Mouse (Mus musculus) stomach, postnatal 0 days (tissue): ENCODE results near the gene Otx1. TPM values are rescaled to one million over a fixed set of nuclear protein-coding genes. Genes with fewer than 3 reads are reported as not detected.

Experiments used
- ATAC-seq: fragments of 200-750 bp; cut with Nextera tagmentation; 2 replicates; pipeline ENCODE4 v1.8.0; 2017; ENCODE audit not compliant: low FRiP score, low TSS enrichment
- DNase-seq: peaks from one replicate; pipeline ENCODE4 v3.0.0-alpha.2; 2016; ENCODE audit warnings: low spot score
- H3K27ac ChIP-seq: fragments of 300-500 bp; sonication (generic); replicated peaks from 2 replicates; pipeline ENCODE4 v1.5.1; 2014; ENCODE audit warnings: mild to moderate bottlenecking, control low read depth
- H3K27me3 ChIP-seq: fragments of 300-500 bp; sonication (generic); 2 replicates; pipeline ENCODE4 v1.6.1; 2014; ENCODE audit warnings: low read length; ENCODE audit not compliant: control insufficient read depth, insufficient read depth
- H3K36me3 ChIP-seq: fragments of 300-500 bp; sonication (generic); 2 replicates; pipeline ENCODE4 v1.6.1; 2014; ENCODE audit warnings: low read length, mixed read lengths; ENCODE audit not compliant: control insufficient read depth, insufficient read depth
- H3K4me1 ChIP-seq: fragments of 300-500 bp; sonication (generic); replicated peaks from 2 replicates; pipeline ENCODE4 v1.6.1; 2014; ENCODE audit warnings: antibody characterized with exemption; ENCODE audit not compliant: control insufficient read depth, insufficient read depth
- H3K4me2 ChIP-seq: fragments of 300-500 bp; sonication (generic); replicated peaks from 2 replicates; pipeline ENCODE4 v1.6.1; 2014; ENCODE audit warnings: low read depth, mild to moderate bottlenecking, control low read depth, moderate library complexity
- H3K4me3 ChIP-seq: fragments of 300-500 bp; sonication (generic); 2 replicates; pipeline ENCODE4 v1.5.1; 2014; ENCODE audit warnings: low read depth, low read length, control low read depth
- H3K9ac ChIP-seq: fragments of 300-500 bp; sonication (generic); 2 replicates; pipeline ENCODE4 v1.6.1; 2014; ENCODE audit warnings: mild to moderate bottlenecking, low read length, control low read depth, mixed read lengths
- H3K9me3 ChIP-seq: fragments of 300-500 bp; sonication (generic); 2 replicates; pipeline ENCODE4 v1.6.1; 2016; ENCODE audit warnings: low read length; ENCODE audit not compliant: control insufficient read depth
- CTCF ChIP-seq: IDR thresholded peaks from 2 replicates; pipeline ENCODE4 v1.5.1; 2016; ENCODE audit warnings: antibody characterized with exemption, low read depth, mild to moderate bottlenecking, moderate library complexity
- EP300 ChIP-seq: optimal IDR thresholded peaks from 2 replicates; pipeline ENCODE3; 2016; ENCODE audit warnings: antibody characterized with exemption
- WGBS: fragments of 180-500 bp; shearing (Covaris S2); extraction: QIAGEN DNeasy Blood & Tissue Kit; methylation state at CpG from one replicate; pipeline ENCODE4 v1.1.7; 2014; 5-methylcytosine and 5-hydroxymethylcytosine counted together
- polyA plus RNA-seq: library from polyadenylated mRNA; unstranded; fragments of >200 nt; fragmentation: Nextera tagmentation; extraction: Ambion mirVana; gene quantifications from 2 replicates; pipeline ENCODE4 v1.2.1, GENCODE M21; 2015

The Otx1 gene
- polyA plus RNA-seq, 1 experiment from 2014 or later, result not detected

DNA sequence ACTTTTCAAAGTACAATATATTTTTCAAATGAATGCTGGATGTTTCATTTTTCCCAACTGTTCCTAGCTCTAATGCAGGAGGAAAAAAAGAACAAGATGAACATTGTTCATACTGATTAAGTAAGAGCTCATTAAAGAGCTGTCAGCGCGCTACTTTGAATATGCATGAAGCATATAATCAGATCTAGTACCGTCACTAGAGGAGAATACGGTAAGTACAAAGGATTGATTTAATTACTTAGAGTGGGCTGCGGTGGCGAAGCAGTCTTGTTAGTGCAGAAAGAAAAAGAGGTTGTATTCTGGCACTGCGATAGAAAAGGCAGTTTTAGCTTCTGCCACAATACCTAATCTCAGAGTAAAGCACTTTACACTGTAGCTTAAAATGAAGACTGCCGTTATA lies 14.7 kb upstream of the Otx1 start:
- Histone ChIP-seq H3K4me2 (no peak overlapping the region), H3K27ac (no peak overlapping the region), H3K27me3 (no peaks in the 10 kb centered on the region), H3K4me3 (no peak overlapping the region), H3K9ac (no peak overlapping the region), H3K36me3 (no peaks in the 10 kb centered on the region; the same call in 1 of the 2 replicates), H3K4me1 (no peaks in the 10 kb centered on the region), H3K9me3 (no peaks in the 10 kb centered on the region)
- no peak for TF ChIP-seq EP300
- no peak for TF ChIP-seq CTCF
- DNase-seq, result no peak
- no peak for ATAC-seq
- WGBS, result 84% methylated on average over 8 of the region's 8 CpGs

DNA sequence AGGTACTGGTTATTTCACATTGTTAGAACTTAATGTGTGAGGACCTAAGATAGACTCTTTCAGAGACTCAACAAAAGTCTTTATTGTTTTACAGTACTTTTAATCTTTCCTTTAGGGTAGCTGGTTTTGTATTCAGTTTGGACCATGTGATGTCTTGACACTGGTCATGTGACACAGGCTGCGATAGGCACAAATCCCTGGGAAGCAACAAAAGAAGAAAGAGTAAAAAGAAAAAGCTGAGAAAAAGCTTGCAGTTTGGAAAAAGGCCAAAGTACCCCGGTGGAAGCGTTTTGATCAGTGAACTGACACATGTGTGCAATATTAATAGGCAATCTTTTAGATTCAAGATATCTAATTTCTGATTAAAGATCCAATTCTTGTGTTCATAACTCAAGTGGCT lies 13.6 kb upstream of the Otx1 start:
- DNase-seq, result no peak
- Histone ChIP-seq H3K27ac (no peak overlapping the region), H3K9me3 (no peaks in the 10 kb centered on the region), H3K36me3 (no peaks in the 10 kb centered on the region), H3K4me2 (no peak overlapping the region), H3K27me3 (no peaks in the 10 kb centered on the region), H3K9ac (no peak overlapping the region), H3K4me3 (no peak overlapping the region), H3K4me1 (no peaks in the 10 kb centered on the region)
- TF ChIP-seq EP300 (no peak), CTCF (no peak)
- WGBS, result 76% methylated on average over 3 of the region's 3 CpGs
- ATAC-seq, result no peak

DNA sequence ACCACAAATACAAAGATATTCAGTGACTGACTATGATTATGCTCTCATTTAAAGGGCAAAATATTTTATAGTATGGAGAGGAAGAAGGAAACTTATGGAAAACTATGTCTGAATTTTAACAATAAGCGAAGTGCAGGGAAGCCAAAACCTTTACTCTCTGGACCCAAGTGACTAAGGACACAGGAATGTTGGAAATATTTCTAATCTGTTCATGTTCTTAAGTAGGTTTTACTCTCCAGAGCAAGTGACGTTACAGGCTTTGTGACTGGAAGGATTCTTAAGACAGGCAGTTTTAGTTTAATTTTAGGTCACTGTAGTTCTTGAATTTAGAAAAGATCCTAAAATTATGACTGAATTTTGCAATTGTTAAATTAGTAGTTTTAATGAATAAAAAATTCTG lies 6.1 kb upstream of the Otx1 start:
- 57% methylated on average over 2 of the region's 2 CpGs for WGBS
- ATAC-seq, result no peak
- Histone ChIP-seq H3K36me3 (no peaks in the 10 kb centered on the region), H3K4me3 (no peak overlapping the region), H3K9me3 (no peaks in the 10 kb centered on the region), H3K27me3 (peaks cover 13% of the 10 kb centered on the region; the same call in 1 of the 2 replicates), H3K9ac (no peak overlapping the region), H3K4me1 (no peaks in the 10 kb centered on the region), H3K27ac (no peak overlapping the region), H3K4me2 (no peak overlapping the region)
- TF ChIP-seq CTCF (no peak), EP300 (no peak)
- no peak for DNase-seq

DNA sequence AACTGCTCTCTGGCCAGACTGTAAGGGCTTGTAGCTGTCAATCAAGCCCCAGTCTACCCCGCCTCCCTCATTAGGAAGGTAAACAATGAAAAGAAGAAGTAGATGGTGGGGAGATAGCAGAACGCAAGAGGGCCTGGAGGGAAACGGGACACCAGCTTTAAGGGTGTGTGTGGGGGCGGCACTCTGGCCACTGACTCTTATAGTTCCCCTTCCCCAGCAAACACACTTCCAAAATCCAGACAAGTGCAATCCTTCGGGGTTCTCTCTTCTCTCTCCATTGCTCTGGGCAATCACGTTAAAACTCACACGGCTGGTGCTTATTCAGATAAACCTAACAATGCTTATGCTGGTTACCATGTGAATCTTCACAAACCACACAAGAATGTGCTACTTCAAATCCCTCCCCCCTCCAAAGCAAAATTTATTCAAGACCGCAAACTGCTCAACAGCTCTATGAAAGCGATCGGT lies 5.5 kb upstream of the Otx1 start:
- no peaks in the 10 kb centered on the region for H3K9me3 ChIP-seq
- 47% methylated on average over 10 of the region's 10 CpGs for WGBS
- no peak overlapping the region for H3K4me2 ChIP-seq
- no peak overlapping the region for H3K9ac ChIP-seq
- no peaks in the 10 kb centered on the region for H3K36me3 ChIP-seq
- no peak overlapping the region for H3K27ac ChIP-seq
- TF ChIP-seq CTCF (no peak), EP300 (no peak)
- DNase-seq, result no peak
- 0 out of 2 replicates have a peak, but pooled peaks cover 3% of the 10 kb centered on the region for H3K4me1 ChIP-seq
- peaks cover 16% of the 10 kb centered on the region; the same call in 1 of the 2 replicates for H3K27me3 ChIP-seq
- no peak overlapping the region for H3K4me3 ChIP-seq
- ATAC-seq, result no peak; the same call in 1 of the 2 replicates

DNA sequence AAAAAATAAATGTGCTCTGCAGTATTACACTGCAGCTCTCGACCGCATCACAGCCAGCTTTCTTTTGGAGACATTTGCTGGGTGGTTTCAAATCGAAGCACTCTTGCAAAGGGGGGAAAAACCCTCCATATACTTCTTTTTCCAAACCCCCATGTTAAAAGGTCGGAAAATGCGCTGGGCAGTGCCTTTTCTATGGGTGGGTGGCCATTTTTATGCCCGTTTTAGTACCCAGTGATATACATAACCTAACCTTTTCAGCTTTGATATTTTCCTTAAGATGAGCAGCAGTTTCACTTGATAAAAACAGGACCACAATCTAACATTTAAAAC lies 5.0 kb upstream of the Otx1 start:
- Histone ChIP-seq H3K36me3 (no peaks in the 10 kb centered on the region), H3K27me3 (peaks cover 16% of the 10 kb centered on the region; the same call in 1 of the 2 replicates), H3K4me3 (no peak overlapping the region), H3K9me3 (no peaks in the 10 kb centered on the region), H3K4me2 (no peak overlapping the region), H3K9ac (no peak overlapping the region), H3K27ac (no peak overlapping the region), H3K4me1 (0 out of 2 replicates have a peak, but pooled peaks cover 3% of the 10 kb centered on the region)
- DNase-seq (no peak), ATAC-seq (no peak)
- WGBS, result 48% methylated on average over 6 of the region's 6 CpGs
- TF ChIP-seq EP300 (no peak), CTCF (no peak)

DNA sequence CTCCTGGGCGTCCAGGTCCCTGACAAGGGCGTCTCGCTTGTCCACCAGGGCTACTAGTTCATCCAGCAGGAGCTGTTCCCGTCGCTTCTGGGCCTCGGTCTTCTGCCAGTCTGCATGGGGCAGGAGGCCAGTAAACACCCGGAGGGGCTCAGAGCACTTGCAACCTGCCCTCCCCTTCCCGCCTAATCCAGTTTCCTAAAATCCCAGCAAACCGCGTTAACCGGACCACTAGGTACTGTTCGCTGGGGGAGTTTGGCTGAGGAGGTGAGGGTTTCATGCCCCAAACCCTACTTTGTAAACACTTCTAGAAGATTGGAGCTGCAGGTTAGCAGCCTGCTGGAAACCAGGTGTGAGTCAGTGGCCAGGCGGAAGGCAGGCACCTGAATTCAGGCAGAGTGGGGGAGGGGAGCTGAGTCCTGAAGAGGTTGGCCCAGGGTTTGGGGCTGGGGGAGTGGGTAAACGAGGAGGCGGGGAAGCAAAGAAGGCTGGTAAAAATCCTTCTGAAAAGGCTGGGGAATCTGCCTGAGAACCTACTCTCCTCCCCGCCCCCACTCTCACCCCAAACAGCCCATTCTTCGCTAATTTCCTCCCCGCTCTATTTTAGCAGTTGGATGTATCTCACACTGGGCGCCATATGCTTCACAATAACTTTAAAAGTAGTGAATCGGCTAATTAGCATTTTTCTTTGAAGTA lies 4.5 kb upstream of the Otx1 start:
- H3K9ac ChIP-seq, result no peak overlapping the region
- H3K4me1 ChIP-seq, result 0 out of 2 replicates have a peak, but pooled peaks cover 3% of the 10 kb centered on the region
- no peak for TF ChIP-seq CTCF
- no peak for TF ChIP-seq EP300
- H3K27ac ChIP-seq, result no peak overlapping the region
- peaks cover 16% of the 10 kb centered on the region; the same call in 1 of the 2 replicates for H3K27me3 ChIP-seq
- ATAC-seq (peak; percentile 46), DNase-seq (peak; percentile 51)
- no peak overlapping the region for H3K4me2 ChIP-seq
- H3K9me3 ChIP-seq, result no peaks in the 10 kb centered on the region
- WGBS, result 50% methylated on average over 20 of the region's 20 CpGs
- no peaks in the 10 kb centered on the region for H3K36me3 ChIP-seq
- H3K4me3 ChIP-seq, result no peak overlapping the region
